Mouse (Mus musculus) CD4-positive naive resting alpha-beta T cell, adult 57 days (primary cell): ENCODE measurements around the gene Zbtb42. TPM values are rescaled to one million over a fixed set of nuclear protein-coding genes. Genes with fewer than 3 reads are reported as not detected.

Experiments
- total RNA-seq: library from RNA; stranded (reverse); gene quantifications from one replicate; pipeline ENCODE4 v1.2.4, GENCODE M21; 2023

Gene Zbtb42
- 7.1 TPM for total RNA-seq

GRCm38 (mm10) chr12:112678555-112679026, at the start of gene Zbtb42:
TSS of gene Zbtb42 (plus strand) at chr12:112678828.

GRCm38 (mm10) chr12:112644180-112644854, 34.3 kb upstream of the Zbtb42 start, which contains the start of gene Siva1:
TSS of gene Siva1 (plus strand) at chr12:112644679.

GRCm38 (mm10) chr12:112674132-112675011, 4.3 kb upstream of the Zbtb42 start, which contains the start of gene Akt1:
TSS of gene Akt1 (minus strand) at chr12:112674884.

GRCm38 (mm10) chr12:112720216-112720615, 41.6 kb downstream of the Zbtb42 start, which contains the start of gene Cep170b:
TSS of gene Cep170b (plus strand) at chr12:112720455.

Other genes with a start within 250 kb of the Zbtb42 start
- not detected for gene A530016L24Rik, start 189.4 kb upstream of the Zbtb42 start, total RNA-seq
- not detected for gene Tmem179, start 162.1 kb upstream of the Zbtb42 start, total RNA-seq
- gene Inf2, start 90.0 kb upstream of the Zbtb42 start, total RNA-seq: 66.8 TPM
- 2.2 TPM for gene Adssl1, start 58.8 kb upstream of the Zbtb42 start, total RNA-seq
- 20.5 TPM for gene Siva1, start 34.1 kb upstream of the Zbtb42 start, total RNA-seq
- gene Akt1, start 3.9 kb upstream of the Zbtb42 start, total RNA-seq: 95.2 TPM
- 14.7 TPM for gene Cep170b, start 41.6 kb downstream of the Zbtb42 start, total RNA-seq
- 16.8 TPM for gene Pld4, start 81.8 kb downstream of the Zbtb42 start, total RNA-seq
- gene Ahnak2, start 123.8 kb downstream of the Zbtb42 start, total RNA-seq: 1.8 TPM
- 0.30 TPM for gene Clba1, start 130.1 kb downstream of the Zbtb42 start, total RNA-seq
- 36.2 TPM for gene Cdca4, start 150.6 kb downstream of the Zbtb42 start, total RNA-seq
- gene Gpr132, start 189.4 kb downstream of the Zbtb42 start, total RNA-seq: 397 TPM